Mouse (Mus musculus) telencephalon, adult 2 months (tissue): ENCODE data around the gene Nat8f6.
"Not testable (repeated sequence)": the region's sequence is repeated elsewhere in the genome, so short reads cannot be mapped to it uniquely, and the experiment has no call there.

ENCODE experiments used
- DNase-seq: peaks from one replicate; pipeline ENCODE4 v3.0.0-alpha.2; 2011; ENCODE audit warnings: low read depth, low spot score

The Nat8f6 gene

DNA sequence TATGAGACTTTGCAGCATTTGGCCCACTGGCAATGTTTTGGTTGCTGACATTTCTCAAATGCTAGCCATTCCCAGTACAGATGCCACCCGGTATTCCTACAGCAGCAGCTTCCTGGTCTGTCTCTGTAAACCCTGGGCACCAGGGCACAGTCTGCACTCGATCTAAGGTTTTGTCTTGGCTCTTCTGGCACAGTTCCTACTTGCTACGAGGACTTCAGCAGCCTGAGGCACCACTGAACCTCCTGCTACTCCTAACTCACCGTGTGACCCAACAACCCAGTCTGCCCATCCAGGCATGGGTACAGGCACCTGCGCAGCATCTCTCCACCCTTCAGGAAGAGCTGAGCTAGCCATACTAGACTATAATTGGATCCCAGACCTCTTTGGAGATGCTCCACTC lies 15.3 kb upstream of the Nat8f6 start:
- not testable (repeated sequence) for DNase-seq

DNA sequence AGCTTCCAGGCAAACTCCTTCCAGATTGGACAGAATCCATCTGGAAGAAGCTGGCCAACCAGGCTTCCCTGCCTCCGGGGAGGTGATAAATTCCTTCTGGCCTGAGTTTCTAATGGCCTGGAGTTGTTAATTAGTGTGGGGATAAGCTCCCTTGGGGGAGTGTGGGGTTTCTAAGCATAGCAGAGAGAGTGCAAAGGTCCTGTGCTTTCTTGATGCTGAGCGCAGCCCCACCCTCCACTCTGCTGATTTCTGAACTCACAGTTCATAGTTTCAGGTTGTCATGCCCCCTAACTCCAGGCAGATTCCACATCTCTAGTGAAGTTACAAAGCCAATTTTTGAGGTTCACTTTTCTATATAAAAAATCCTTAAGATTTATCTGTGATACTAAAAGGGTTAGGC lies 14.3 kb upstream of the Nat8f6 start:
- not testable (repeated sequence) for DNase-seq

DNA sequence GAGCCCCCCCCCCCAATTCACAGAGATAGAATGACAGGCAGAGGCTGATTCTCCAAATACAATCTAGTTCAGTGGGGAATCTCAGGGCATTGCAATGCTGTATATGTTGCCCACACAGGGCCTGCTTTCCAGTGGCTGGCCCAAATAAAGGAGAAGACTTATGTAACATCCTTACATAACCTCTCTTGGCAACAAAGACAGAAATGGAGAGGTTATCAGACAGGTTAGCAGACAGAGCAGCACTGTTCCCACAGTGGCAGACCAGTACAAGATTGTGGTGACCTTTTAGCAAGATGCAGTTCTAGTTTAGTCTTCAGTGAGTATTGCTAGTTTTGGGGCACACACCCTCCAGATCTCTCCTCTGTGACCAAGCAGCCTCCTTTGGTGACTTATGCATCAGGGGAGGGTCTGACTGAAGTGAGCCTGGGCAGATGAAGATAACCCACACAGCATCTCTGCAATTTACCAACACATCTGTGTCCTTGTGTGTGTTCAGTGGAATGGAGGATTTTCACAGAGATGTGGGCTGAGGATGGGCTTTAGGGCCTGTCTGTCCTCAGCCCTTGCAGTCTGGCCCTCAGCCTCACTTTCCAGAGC lies 13.8 kb upstream of the Nat8f6 start:
- DNase-seq, result not testable (repeated sequence)

DNA sequence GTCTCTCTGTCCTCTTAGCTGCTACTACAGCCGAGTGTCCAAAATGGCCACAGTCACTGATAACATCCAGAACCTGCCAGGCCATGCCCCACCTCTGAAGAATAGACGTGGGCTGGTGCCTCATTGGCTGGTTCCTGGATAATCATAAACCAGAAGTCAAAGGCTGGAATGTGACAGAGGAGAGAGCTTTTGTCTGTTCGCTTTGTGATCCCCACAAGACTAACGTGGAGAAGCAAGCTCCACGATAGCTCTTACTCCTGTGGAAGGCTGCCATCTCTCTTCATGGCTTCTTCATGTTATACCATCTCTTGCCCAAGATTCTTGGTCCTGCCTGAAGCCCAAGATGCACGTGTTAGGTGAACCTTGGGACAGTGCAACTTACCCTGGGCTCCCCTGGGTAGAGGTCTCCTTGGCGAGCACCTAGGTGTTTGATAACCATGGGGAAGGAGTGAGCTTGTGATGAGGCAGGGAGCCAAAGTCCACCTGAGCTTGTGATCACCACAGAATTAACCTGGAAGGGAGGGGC lies 11.1 kb upstream of the Nat8f6 start, which contains the start of gene Nat8:
Nat8 (minus strand) TSS at position 287 of the 526 bp plus-strand sequence.
- DNase-seq, result no peak

DNA sequence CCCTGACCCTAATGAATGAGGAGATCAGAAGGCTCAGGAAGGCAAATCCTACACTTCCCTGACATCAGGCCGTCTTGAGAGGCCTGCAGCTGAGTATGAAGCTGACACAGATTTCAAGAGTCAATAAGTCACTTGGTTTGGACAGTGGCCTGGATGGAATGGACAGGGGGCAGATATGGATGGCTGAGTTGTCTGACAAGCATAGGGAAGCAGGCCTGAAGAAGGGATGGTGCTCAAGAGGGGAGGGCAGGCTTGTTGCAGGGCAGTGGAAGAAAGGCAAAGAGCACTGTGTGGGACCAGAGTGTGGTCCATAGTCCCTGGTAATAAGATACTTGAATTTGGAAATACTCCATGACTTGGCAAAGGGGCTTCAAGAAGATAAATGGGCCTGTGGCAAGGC lies 8.7 kb upstream of the Nat8f6 start:
- DNase-seq, result no peak

DNA sequence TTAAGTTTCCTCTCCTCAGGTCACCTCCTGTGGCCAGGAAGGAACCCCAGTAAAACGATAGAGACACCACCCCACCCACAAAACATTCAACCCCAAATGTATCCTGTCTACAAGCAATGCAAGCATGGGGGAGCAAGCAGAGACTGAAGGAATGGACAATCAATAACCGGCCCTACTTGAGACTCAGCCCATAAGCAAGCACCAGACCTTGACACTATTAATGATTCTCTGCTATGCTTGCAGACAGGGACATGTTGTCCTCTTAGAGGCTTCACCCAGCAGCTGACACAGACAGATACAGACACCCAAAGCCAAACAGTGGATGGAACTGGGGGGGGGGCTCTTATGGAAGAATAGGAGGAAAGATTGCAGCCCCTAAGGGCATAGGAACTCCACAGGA lies 5.1 kb upstream of the Nat8f6 start:
- DNase-seq, result no peak

DNA sequence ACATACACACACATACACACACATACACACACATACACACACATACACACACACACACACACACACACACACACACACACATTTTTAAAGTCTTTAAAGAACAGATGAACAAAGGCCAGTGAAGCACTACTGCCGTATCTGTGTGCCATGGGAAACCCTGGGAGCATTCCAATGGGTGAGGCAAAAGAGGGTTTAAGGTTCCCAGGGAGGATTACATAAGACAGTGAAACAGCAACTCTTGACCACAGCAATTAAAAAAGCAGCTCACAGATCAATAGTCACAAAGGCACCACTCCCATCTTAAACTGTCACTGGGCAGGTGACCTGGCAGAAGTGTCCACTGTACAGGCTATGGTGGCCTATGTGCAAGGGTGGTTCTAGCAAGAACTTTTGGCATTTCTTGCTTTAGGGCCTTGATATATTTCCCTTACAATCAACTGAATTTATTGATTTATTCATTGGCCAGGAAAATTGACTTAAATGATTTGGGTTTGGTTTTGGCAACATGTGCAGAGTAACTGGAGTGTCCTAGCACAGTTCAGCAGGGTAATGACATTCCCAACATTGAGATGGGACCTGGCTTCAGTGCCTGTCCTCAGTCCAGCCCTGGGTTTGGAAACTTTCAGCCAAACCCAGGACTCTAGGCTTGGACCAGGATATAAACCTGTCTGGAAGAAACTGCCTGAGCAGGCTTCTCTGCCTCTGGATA lies 2.8 kb upstream of the Nat8f6 start:
- DNase-seq, result no peak

DNA sequence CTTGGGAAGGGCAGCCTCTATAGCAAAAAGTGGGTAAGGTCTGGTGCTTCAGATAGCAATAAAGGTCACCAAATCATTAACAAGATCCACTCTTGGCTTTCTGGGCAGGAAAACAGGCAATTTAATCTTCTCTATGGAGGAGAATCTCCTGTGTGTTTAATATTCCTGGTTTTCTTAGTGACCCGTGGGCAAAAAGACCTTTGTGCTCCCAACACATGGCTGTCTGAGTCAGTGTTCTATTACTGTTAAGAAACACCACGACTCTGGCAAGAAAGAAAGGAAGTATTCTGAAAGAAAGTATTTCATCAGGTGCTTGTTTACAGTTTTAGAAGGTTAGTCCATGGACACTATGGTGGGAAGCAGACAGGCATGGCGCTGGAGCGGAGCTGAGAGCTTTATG lies 1.5 kb upstream of the Nat8f6 start:
- DNase-seq, result no peak

DNA sequence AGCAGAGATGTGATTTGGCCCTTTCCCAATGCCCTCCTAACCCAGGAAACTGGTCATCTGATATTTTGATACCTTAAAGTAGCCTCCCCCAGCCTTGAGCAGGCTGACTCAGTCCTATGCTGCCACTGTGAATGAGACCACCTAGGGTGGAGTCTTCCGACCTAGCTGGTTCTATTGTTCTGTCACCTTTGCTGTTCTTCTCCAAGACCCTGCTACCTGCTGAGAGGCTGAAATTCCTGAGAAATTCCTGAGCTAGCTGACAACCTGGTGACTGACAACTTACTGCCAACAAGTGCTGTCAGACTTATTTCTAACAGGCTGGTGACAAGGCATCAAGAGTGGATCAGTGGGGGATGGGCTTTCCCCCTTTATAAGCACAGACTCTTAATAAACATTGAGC lies 2.4 kb downstream of the Nat8f6 start:
- DNase-seq, result no peak

DNA sequence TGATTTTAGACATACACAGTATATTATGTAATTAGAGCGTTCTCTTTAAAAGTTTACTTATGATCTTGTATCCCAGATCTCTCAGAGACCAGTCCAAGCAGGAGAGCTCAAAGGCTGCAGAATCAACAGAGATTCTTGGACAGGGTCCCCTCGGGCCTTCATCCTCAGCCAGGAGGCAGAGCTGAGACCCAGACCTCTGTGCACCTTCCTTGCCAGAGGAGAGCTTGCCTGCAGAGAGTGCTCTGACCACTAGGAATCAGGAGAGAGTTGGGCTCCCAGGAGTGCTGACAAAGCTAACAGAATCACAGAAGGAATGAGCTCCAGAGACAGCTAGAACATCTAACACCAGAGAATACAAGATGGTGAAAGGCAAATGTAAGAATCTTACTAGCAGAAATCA lies 7.4 kb downstream of the Nat8f6 start:
- DNase-seq, result no peak

DNA sequence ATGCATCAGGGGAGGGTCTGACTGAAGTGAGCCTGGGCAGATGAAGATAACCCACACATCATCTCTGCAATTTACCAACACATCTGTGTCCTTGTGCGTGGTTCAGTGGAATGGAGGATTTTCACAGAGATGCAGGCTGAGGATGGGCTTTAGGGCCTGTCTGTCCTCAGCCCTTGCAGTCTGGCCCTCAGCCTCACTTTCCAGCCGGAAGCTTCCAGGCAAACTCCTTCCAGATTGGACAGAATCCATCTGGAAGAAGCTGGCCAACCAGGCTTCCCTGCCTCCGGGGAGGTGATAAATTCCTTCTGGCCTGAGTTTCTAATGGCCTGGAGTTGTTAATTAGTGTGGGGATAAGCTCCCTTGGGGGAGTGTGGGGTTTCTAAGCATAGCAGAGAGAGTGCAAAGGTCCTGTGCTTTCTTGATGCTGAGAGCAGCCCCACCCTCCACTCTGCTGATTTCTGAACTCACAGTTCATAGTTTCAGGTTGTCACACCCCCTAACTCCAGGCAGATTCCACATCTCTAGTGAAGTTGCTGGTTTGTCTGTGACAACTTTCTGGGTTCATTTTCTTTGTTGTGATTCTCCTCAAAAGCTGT lies 9.7 kb downstream of the Nat8f6 start:
- DNase-seq, result not testable (repeated sequence)

DNA sequence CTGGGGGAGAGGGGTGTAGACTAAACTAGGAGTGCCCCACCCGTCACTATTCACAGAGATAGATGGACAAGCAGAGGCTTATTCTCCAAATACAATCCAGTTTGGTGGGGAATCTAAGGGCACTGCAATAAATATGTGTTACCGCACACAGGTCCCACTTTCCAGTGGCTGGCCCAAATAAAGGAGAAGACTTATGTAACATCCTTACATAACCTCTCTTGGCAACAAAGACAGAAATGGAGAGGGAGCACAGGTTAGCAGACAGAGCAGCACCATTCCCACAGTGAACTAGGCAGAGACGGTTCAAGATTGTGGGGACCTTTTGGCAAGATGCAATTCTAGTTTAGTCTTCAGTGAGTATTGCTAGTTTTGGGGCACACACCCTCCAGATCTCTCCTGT lies 10.2 kb downstream of the Nat8f6 start:
- not testable (repeated sequence) for DNase-seq

DNA sequence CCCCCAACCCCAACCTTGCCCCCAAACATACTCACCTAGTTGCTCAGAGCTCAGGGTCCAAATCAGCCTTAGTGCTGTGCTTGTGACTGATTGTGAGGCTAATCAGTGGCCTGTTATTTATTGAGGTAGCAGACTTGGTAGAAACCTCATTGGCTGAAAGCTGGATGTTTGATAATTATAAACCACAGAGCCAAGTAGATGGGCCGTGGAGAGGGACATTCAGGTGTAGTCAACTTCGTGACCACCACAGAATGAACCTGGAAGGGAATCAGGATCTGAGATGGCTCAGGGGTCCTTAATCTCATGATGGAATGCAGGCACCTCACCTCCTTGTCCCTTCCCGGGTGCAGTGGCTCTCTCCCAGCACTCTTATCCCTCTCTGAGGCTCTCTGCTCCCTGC lies 11.0 kb downstream of the Nat8f6 start:
- not testable (repeated sequence) for DNase-seq

DNA sequence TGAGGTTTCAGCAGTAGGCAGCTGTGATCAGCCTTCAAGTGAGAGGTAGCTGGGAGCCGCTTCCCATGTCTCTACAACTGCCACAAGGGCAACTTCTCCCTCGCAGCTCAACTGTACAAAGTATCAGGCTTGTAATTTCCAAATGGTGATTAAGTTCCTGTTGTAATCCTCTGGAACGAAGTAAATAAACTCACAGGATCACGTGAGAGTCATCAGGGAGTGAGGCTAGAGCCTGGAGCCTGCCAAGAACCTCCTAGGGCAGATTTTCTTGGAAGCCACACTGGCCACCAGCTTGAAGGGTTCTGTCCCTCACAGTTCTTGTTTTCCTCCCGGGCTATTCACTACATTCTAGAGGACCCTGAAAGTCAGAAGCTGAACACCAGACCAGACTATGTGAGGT lies 17.6 kb downstream of the Nat8f6 start:
- DNase-seq, result not testable (repeated sequence)

DNA sequence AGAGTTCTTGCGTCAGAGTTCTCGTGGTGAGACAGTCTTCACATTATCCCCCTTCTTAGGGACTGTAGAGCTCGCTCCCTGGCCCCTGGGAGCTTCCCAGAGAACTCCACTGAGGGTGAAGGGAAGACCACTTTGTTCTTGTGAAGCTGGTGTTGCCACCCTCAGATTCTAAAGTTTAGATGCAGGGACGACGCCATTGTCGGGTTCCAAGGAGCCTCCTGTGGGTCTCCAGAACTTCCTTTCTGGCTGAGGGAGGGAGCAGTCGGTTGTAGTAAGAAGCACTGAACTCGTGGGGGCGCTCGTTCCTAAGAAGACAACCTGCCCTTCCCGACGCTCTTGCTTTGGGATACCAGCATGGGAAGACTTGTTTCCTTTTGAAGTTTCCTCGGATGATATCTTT lies 55.2 kb downstream of the Nat8f6 start, which contains the start of gene Nat8f3:
Nat8f3 (minus strand) TSS at position 223 of the 400 bp plus-strand sequence.
- not testable (repeated sequence) for DNase-seq

DNA sequence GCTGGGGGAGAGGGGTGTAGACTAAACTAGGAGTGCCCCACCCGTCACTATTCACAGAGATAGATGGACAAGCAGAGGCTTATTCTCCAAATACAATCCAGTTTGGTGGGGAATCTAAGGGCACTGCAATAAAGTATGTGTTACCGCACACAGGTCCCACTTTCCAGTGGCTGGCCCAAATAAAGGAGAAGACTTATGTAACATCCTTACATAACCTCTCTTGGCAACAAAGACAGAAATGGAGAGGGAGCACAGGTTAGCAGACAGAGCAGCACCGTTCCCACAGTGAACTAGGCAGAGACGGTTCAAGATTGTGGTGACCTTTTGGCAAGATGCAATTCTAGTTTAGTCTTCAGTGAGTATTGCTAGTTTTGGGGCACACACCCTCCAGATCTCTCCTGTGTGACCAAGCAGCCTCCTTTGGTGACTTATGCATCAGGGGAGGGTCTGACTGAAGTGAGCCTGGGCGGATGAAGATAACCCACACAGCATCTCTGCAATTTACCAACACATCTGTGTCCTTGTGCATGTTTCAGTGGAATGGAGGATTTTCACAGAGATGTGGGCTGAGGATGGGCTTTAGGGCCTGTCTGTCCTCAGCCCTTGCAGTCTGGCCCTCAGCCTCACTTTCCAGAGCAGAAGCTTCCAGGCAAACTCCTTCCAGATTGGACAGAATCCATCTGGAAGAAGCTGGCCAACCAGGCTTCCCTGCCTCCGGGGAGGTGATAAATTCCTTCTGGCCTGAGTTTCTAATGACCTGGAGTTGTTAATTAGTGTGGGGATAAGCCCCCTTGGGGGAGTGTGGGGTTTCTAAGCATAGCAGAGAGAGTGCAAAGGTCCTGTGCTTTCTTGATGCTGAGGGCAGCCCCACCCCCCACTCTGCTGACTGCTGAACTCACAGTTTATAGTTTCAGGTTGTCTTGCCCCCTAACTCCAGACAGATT lies 57.4 kb downstream of the Nat8f6 start:
- not testable (repeated sequence) for DNase-seq

DNA sequence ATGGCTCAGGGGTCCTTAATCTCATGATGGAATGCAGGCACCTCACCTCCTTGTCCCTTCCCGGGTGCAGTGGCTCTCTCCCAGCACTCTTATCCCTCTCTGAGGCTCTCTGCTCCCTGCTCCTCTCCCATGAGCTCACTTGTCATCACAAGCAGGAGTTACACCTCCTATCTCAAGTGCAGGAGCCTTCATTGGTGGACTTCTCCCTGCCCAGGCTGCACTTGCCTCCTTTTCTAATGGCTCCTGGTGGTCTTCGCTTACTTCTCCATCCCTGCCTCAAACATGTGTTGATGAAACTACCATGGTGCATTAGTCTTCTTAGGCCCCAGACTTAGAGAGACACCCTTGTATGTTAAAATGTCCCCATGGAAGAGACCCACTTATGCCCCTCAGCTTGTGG lies 58.1 kb downstream of the Nat8f6 start:
- DNase-seq, result not testable (repeated sequence)
